Mouse (Mus musculus) myocyte (in vitro differentiated cells): ENCODE measurements around the gene Myoz1. TPM values are rescaled to one million over a fixed set of nuclear protein-coding genes. Genes with fewer than 3 reads are reported as not detected.

Experiments used
- H3K27me3 ChIP-seq: one replicate; pipeline ENCODE4 v1.6.1; 2011; ENCODE audit not compliant: control insufficient read depth, insufficient read depth, insufficient read length
- H3K36me3 ChIP-seq: one replicate; pipeline ENCODE4 v1.6.1; 2011; ENCODE audit not compliant: control insufficient read depth, insufficient read depth
- H3K4me2 ChIP-seq: one replicate; pipeline ENCODE4 v1.6.1; 2011; ENCODE audit warnings: low read depth, control low read depth
- H3K4me3 ChIP-seq: one replicate; pipeline ENCODE4 v1.5.1; 2011; ENCODE audit warnings: mild to moderate bottlenecking, control low read depth, moderate library complexity
- H3K79me2 ChIP-seq: one replicate; pipeline ENCODE4 v1.6.1; 2011; ENCODE audit not compliant: control insufficient read depth, insufficient read depth
- H3ac ChIP-seq: one replicate; pipeline ENCODE4 v1.6.1; 2011; ENCODE audit not compliant: control insufficient read depth, insufficient read length
- CEBPB ChIP-seq: IDR thresholded peaks from 2 replicates; pipeline ENCODE4 v1.6.1; 2011; ENCODE audit warnings: mild to moderate bottlenecking, moderate library complexity; ENCODE audit not compliant: poor library complexity, insufficient read depth, severe bottlenecking
- E2F4 ChIP-seq: IDR thresholded peaks from one replicate; pipeline ENCODE4 v1.6.1; 2011; ENCODE audit warnings: mild to moderate bottlenecking, control low read depth, moderate library complexity; ENCODE audit not compliant: insufficient read depth
- MAX ChIP-seq: IDR thresholded peaks from one replicate; pipeline ENCODE4 v1.6.1; 2011; ENCODE audit warnings: low read depth, mild to moderate bottlenecking, control low read depth
- MYOD1 ChIP-seq, 3 experiments: IDR thresholded peaks; one replicate each; pipeline ENCODE4 v1.6.1; 2011; ENCODE audit warnings: control low read depth in 2 of 3, low read depth in 2 of 3, mild to moderate bottlenecking in 2 of 3, moderate library complexity in 1 of 3; ENCODE audit not compliant: insufficient read length in 2 of 3, control insufficient read depth in 1 of 3
- MYOG ChIP-seq, 3 experiments: IDR thresholded peaks; one replicate each; pipeline ENCODE4 v1.6.1; 2011; ENCODE audit warnings: control low read depth in 2 of 3, low read depth in 2 of 3, mild to moderate bottlenecking in 2 of 3; ENCODE audit not compliant: insufficient read length in 2 of 3, control insufficient read depth in 1 of 3, insufficient read depth in 1 of 3
- POLR2A ChIP-seq: IDR thresholded peaks from one replicate; pipeline ENCODE4 v1.6.1; 2011; ENCODE audit warnings: low read depth, mild to moderate bottlenecking, control low read depth, moderate library complexity; ENCODE audit not compliant: insufficient read length
- POLR2AphosphoS2 ChIP-seq: IDR thresholded peaks from one replicate; pipeline ENCODE4 v1.6.1; 2011; ENCODE audit warnings: low read depth, control low read depth; ENCODE audit not compliant: insufficient read length
- REST ChIP-seq: IDR thresholded peaks from one replicate; pipeline ENCODE4 v1.6.1; 2011; ENCODE audit warnings: mild to moderate bottlenecking, control low read depth, moderate library complexity; ENCODE audit not compliant: insufficient read depth, insufficient read length
- SRF ChIP-seq: IDR thresholded peaks from one replicate; pipeline ENCODE4 v1.6.1; 2011; ENCODE audit warnings: low read depth; ENCODE audit not compliant: control insufficient read depth, insufficient read length
- TCF12 ChIP-seq: IDR thresholded peaks from one replicate; pipeline ENCODE4 v1.6.1; 2011; ENCODE audit warnings: mild to moderate bottlenecking, control low read depth; ENCODE audit not compliant: poor library complexity, insufficient read depth, severe bottlenecking
- TCF3 ChIP-seq: IDR thresholded peaks from one replicate; pipeline ENCODE4 v1.6.1; 2011; ENCODE audit warnings: low read depth, control low read depth; ENCODE audit not compliant: insufficient read length
- USF1 ChIP-seq: IDR thresholded peaks from one replicate; pipeline ENCODE4 v1.6.1; 2011; ENCODE audit warnings: low read depth, mild to moderate bottlenecking, control low read depth, moderate library complexity
- polyA plus RNA-seq: library from polyadenylated mRNA; unstranded; fragments of >200 nt; fragmentation: generic; extraction: Trizol; gene quantifications from one replicate; pipeline ENCODE4 v1.2.1, GENCODE M21; 2012; ENCODE audit warnings: missing spikeins

The Myoz1 gene
- polyA plus RNA-seq, 1 experiment, result 8.6 TPM

GRCm38 (mm10) chr14:20610146-20610545 is 46.2 kb downstream of the Myoz1 start:
- Histone ChIP-seq H3K36me3 (no peaks in the 10 kb centered on the region), H3K27me3 (no peaks in the 10 kb centered on the region), H3K4me2 (peak overlapping the region; percentile 43), H3K4me3 (no peak overlapping the region), H3K79me2 (no peaks in the 10 kb centered on the region), H3ac (no peak overlapping the region)
- no peak for TF ChIP-seq TCF12
- no peak for TF ChIP-seq USF1
- no peak for TF ChIP-seq CEBPB
- TF ChIP-seq MYOG (IDR thresholded peaks at IDR 0.05; ENCODE audit: control insufficient read depth in 1 of 3, insufficient read depth in 1 of 3, insufficient read length in 2 of 3, low read depth in 2 of 3), result peak in 1 of 3 experiments; percentile 8
- TF ChIP-seq MYOD1 (IDR thresholded peaks at IDR 0.05; ENCODE audit: control insufficient read depth in 1 of 3, insufficient read length in 2 of 3, low read depth in 2 of 3), result no peak
- no peak for TF ChIP-seq E2F4

GRCm38 (mm10) chr14:20609519-20609918 is 46.8 kb downstream of the Myoz1 start:
- no peak overlapping the region for H3ac ChIP-seq
- no peaks in the 10 kb centered on the region for H3K79me2 ChIP-seq
- TF ChIP-seq TCF12, result no peak
- TF ChIP-seq MYOG (IDR thresholded peaks at IDR 0.05; ENCODE audit: control insufficient read depth in 1 of 3, insufficient read depth in 1 of 3, insufficient read length in 2 of 3, low read depth in 2 of 3), result no peak
- peak; percentile 72 for TF ChIP-seq CEBPB
- TF ChIP-seq REST, result no peak
- no peak for TF ChIP-seq MAX
- TF ChIP-seq USF1, result no peak
- peak overlapping the region; percentile 43 for H3K4me2 ChIP-seq
- H3K4me3 ChIP-seq, result no peak overlapping the region
- no peaks in the 10 kb centered on the region for H3K27me3 ChIP-seq
- no peaks in the 10 kb centered on the region for H3K36me3 ChIP-seq

- no peak for TF ChIP-seq E2F4
- peak; percentile 66; the same call in 1 of the 2 replicates for TF ChIP-seq CEBPB
- no peak for TF ChIP-seq MYOG (IDR thresholded peaks at IDR 0.05; ENCODE audit: control insufficient read depth in 1 of 3, insufficient read depth in 1 of 3, insufficient read length in 2 of 3, low read depth in 2 of 3)
- no peak for TF ChIP-seq MYOD1 (IDR thresholded peaks at IDR 0.05; ENCODE audit: control insufficient read depth in 1 of 3, insufficient read length in 2 of 3, low read depth in 2 of 3)
- Histone ChIP-seq H3K79me2 (no peaks in the 10 kb centered on the region), H3K4me3 (no peak overlapping the region), H3ac (no peak overlapping the region), H3K4me2 (peak overlapping the region; percentile 27), H3K36me3 (no peaks in the 10 kb centered on the region), H3K27me3 (no peaks in the 10 kb centered on the region)
Observed at GRCm38 (mm10) chr14:20607396-20608126, 48.8 kb downstream of the Myoz1 start.

- Histone ChIP-seq H3K4me2 (no peak overlapping the region), H3K36me3 (no peaks in the 10 kb centered on the region), H3K27me3 (no peaks in the 10 kb centered on the region), H3ac (no peak overlapping the region), H3K79me2 (no peaks in the 10 kb centered on the region), H3K4me3 (no peak overlapping the region)
- TF ChIP-seq REST (no peak), MAX (no peak), USF1 (no peak), SRF (no peak), MYOG (IDR thresholded peaks at IDR 0.05; ENCODE audit: control insufficient read depth in 1 of 3, insufficient read depth in 1 of 3, insufficient read length in 2 of 3, low read depth in 2 of 3) (no peak), E2F4 (no peak), POLR2A (no peak), CEBPB (no peak), TCF3 (no peak), MYOD1 (IDR thresholded peaks at IDR 0.05; ENCODE audit: control insufficient read depth in 1 of 3, insufficient read length in 2 of 3, low read depth in 2 of 3) (no peak), TCF12 (no peak), POLR2AphosphoS2 (no peak)
Observed at GRCm38 (mm10) chr14:20601287-20601686, 55.1 kb downstream of the Myoz1 start.

DNA sequence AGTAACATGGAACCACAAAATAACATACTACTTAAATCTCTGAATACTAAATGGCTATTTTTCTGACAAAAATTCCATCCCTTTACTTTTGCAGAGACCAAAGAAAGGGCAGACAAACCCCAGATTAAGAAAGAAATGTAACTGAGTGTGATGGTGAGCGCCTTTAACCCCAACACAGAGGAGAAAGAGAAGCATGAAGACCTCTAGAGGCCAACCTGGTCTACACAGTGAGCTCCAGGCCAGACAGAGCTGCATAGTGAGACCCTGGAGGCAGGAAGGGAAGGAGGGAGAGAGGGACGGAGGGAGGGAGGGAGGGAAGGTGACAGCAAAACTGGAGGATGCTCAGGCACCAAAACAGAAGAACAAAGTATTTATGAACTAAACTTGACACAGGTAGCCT is 56.1 kb downstream of the Myoz1 start:
- no peaks in the 10 kb centered on the region for H3K79me2 ChIP-seq
- H3K4me3 ChIP-seq, result no peak overlapping the region
- no peaks in the 10 kb centered on the region for H3K36me3 ChIP-seq
- TF ChIP-seq MYOD1 (IDR thresholded peaks at IDR 0.05; ENCODE audit: control insufficient read depth in 1 of 3, insufficient read length in 2 of 3, low read depth in 2 of 3) (no peak), SRF (no peak), E2F4 (no peak), REST (no peak), POLR2A (no peak), USF1 (no peak), CEBPB (no peak), MAX (no peak), TCF12 (no peak), TCF3 (no peak), MYOG (IDR thresholded peaks at IDR 0.05; ENCODE audit: control insufficient read depth in 1 of 3, insufficient read depth in 1 of 3, insufficient read length in 2 of 3, low read depth in 2 of 3) (no peak), POLR2AphosphoS2 (no peak)
- H3K27me3 ChIP-seq, result no peaks in the 10 kb centered on the region
- no peak overlapping the region for H3K4me2 ChIP-seq
- H3ac ChIP-seq, result no peak overlapping the region
